Mouse (Mus musculus): ENCODE measurements around the gene Cldn34b4. TPM values are rescaled to one million over a fixed set of nuclear protein-coding genes. Genes with fewer than 3 reads are reported as not detected.

Gene Cldn34b4
- polyA plus RNA-seq (2015; fragmentation: Nextera tagmentation; extraction: Ambion mirVana) = not detected in 2 replicates

- no peak within 1 kb of the TSS for H3K9ac ChIP-seq
- H3K36me3 ChIP-seq = no peaks in the 10 kb centered on the region
- H3K4me2 ChIP-seq = no peak within 1 kb of the TSS
- no peak within 1 kb of the TSS for H3K27ac ChIP-seq
- H3K27me3 ChIP-seq = no peaks in the 10 kb centered on the region
- H3K4me1 ChIP-seq (replicated peaks) = no peaks in the 10 kb centered on the region
- H3K9me3 ChIP-seq = no peaks in the 10 kb centered on the region
- ATAC-seq (ENCODE audit: low FRiP score) = no peak
- 85% methylated on average over 3 of the region's 3 CpGs for WGBS
- no peak within 1 kb of the TSS for H3K4me3 ChIP-seq
These were observed at the start of gene Cldn34b4 for GRCm38 (mm10) chrX:76393050-76393449. TSS of gene Cldn34b4 (plus strand) at chrX:76393350.

Other genes with a start within 250 kb of the Cldn34b4 start
- gene Cldn34b3, start 129.0 kb upstream of the Cldn34b4 start, polyA plus RNA-seq (2015; fragmentation: Nextera tagmentation; extraction: Ambion mirVana) = not detected in 2 replicates
- gene Cldn34d, start 209.6 kb downstream of the Cldn34b4 start, polyA plus RNA-seq (2015; fragmentation: Nextera tagmentation; extraction: Ambion mirVana) = not detected in 2 replicates